Mouse (Mus musculus) limb, embryonic 13.5 days (tissue): ENCODE data around the gene Nav2. TPM values are rescaled to one million over a fixed set of nuclear protein-coding genes. Genes with fewer than 3 reads are reported as not detected.
A peak's percentile ranks its signal among the peaks of the same experiment; 100 is the strongest.

Source experiments
- ATAC-seq: fragments of 200-750 bp; cut with Nextera tagmentation; 2 replicates; pipeline ENCODE4 v1.8.0; 2017; ENCODE audit warnings: low read depth, moderate number of reproducible peaks, moderate TSS enrichment; ENCODE audit not compliant: low FRiP score
- H3K27ac ChIP-seq: fragments of 300-500 bp; sonication (generic); 2 replicates; pipeline ENCODE4 v1.5.1; 2015; ENCODE audit warnings: inconsistent platforms, mild to moderate bottlenecking, moderate library complexity
- H3K27me3 ChIP-seq: fragments of 300-500 bp; sonication (generic); 2 replicates; pipeline ENCODE4 v1.6.1; 2015; ENCODE audit warnings: mild to moderate bottlenecking, inconsistent platforms
- H3K36me3 ChIP-seq: fragments of 300-500 bp; sonication (generic); 2 replicates; pipeline ENCODE4 v1.6.1; 2015; ENCODE audit warnings: inconsistent platforms, mild to moderate bottlenecking, moderate library complexity
- H3K4me1 ChIP-seq: fragments of 300-500 bp; sonication (generic); 2 replicates; pipeline ENCODE4 v1.6.1; 2015; ENCODE audit warnings: inconsistent platforms
- H3K4me2 ChIP-seq: fragments of 300-500 bp; sonication (generic); replicated peaks from 2 replicates; pipeline ENCODE4 v1.6.1; 2015; ENCODE audit warnings: inconsistent platforms, mild to moderate bottlenecking, moderate library complexity
- H3K4me3 ChIP-seq: fragments of 300-500 bp; sonication (generic); 2 replicates; pipeline ENCODE4 v1.5.1; 2015; ENCODE audit warnings: moderate library complexity, mild to moderate bottlenecking, inconsistent platforms
- H3K9ac ChIP-seq: fragments of 300-500 bp; sonication (generic); 2 replicates; pipeline ENCODE4 v1.6.1; 2015; ENCODE audit warnings: mild to moderate bottlenecking, inconsistent platforms
- H3K9me3 ChIP-seq: fragments of 300-500 bp; sonication (generic); 2 replicates; pipeline ENCODE4 v1.6.1; 2016; ENCODE audit warnings: inconsistent platforms
- WGBS: fragments of 180-500 bp; shearing (Covaris S2); methylation state at CpG from one replicate; pipeline ENCODE4 v1.1.7; 2015; 5-methylcytosine and 5-hydroxymethylcytosine counted together
- polyA plus RNA-seq: library from polyadenylated mRNA; unstranded; fragments of >200 nt; fragmentation: Nextera tagmentation; extraction: Ambion mirVana; gene quantifications from 2 replicates; pipeline ENCODE4 v1.2.1, GENCODE M21; 2015

Gene Nav2
- polyA plus RNA-seq, 1 experiment from 2014 or later, result 17.4 TPM

DNA sequence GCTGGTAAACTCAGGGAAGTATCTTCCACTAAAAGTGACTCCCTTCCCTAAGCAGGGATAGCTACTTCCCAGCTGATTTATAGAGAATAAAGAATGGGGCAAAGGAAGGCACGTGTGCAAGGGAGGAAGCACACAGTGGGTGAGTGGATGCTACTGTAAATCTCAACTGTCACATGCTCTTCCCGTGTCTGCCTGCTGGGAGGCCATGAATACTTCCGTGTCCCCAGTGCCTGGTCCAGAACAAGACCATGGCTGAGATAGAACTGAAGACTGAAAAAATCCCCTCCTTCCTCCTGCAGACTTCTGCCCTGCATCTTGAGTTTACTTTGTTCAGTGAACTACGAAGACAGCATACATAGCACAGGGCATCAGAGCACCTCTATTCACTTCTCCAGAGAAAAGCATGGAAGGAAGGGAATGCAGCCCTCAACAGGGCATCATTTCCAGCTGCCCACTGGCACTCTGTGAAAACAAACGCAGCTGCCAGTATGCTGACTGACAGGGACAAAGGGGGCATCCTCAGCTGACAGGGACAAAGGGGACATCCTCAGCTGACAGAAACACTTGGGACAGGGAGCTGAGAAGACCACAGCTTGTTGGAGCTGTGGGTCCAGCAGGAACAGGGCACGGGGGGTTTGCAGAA lies 138.0 kb downstream of the Nav2 start:
- Histone ChIP-seq H3K27ac (no peak overlapping the region), H3K4me3 (no peak overlapping the region), H3K9ac (0 out of 2 replicates have a peak overlapping the region, but pooled peaks have one; percentile 5), H3K4me2 (no peak overlapping the region), H3K9me3 (no peaks in the 10 kb centered on the region), H3K36me3 (no peaks in the 10 kb centered on the region), H3K4me1 (peaks cover 30% of the 10 kb centered on the region), H3K27me3 (peaks cover 23% of the 10 kb centered on the region)
- no peak for ATAC-seq
- 59% methylated on average over 6 of the region's 6 CpGs for WGBS

DNA sequence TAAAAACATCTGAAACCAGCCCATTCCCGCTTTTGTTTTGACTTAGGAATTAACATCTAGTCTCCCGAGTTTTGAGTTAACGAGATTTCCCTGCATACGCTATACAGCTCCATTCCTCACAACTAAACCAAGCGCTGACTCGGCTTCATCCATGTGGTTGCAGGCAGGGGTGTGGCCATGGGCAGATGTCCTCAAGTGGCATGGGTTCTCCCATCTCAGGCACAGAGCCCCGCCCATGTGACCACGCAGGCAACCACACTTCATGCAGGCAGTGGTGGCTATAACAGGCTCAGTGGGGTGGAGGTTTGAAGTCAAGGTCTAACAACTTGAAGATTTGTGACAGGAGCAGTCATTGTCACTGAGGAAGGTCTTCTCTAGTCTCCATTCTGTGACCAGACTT lies 138.8 kb downstream of the Nav2 start:
- H3K9me3 ChIP-seq, result no peaks in the 10 kb centered on the region
- H3K36me3 ChIP-seq, result no peaks in the 10 kb centered on the region
- peaks cover 30% of the 10 kb centered on the region for H3K4me1 ChIP-seq
- H3K4me2 ChIP-seq, result no peak overlapping the region
- peak; percentile 46 for ATAC-seq
- H3K27me3 ChIP-seq, result peaks cover 23% of the 10 kb centered on the region
- WGBS, result 48% methylated on average over 8 of the region's 8 CpGs
- H3K9ac ChIP-seq, result no peak overlapping the region
- H3K4me3 ChIP-seq, result no peak overlapping the region
- no peak overlapping the region for H3K27ac ChIP-seq

DNA sequence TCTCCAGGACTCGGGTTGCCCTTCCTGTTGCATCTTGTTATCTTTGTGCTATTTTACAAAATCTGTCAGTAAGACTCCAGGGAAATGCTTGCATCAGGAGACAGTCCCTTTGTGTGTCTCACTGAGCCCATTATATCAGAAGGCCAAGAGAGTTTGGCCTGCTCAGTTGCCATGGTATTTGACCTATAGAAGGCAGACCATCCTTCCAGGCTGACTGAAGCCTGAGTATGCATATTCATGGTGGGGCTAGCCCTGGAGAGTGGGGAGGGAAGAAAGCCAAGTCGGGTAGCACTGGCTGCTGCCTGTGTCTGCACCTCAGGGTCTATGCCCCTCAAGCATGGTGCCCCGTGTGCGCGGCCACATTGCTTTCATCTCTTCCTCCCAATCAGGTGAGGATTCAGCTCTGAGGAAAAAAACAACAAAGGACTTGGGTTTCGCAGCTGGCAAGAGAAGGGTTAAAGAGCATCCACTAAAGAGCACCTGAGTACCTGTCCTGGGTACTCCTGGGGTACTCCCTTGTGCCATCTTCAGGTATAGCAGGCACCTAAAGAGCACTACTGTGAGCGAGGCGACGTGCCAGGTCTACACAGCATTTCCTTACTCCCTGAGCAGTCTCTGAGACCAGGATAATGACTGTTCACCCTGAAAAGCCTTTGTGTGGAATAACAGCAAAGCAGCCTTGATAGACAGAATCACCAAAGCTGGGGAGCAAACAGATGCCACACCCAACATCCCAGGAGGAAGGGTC lies 144.5 kb downstream of the Nav2 start:
- Histone ChIP-seq H3K4me1 (peaks cover 10% of the 10 kb centered on the region), H3K9ac (no peak overlapping the region), H3K9me3 (no peaks in the 10 kb centered on the region), H3K36me3 (no peaks in the 10 kb centered on the region), H3K4me2 (no peak overlapping the region), H3K4me3 (no peak overlapping the region), H3K27ac (no peak overlapping the region), H3K27me3 (peaks cover 14% of the 10 kb centered on the region; the same call in 1 of the 2 replicates)
- ATAC-seq, result no peak
- 87% methylated on average over 9 of the region's 9 CpGs for WGBS

DNA sequence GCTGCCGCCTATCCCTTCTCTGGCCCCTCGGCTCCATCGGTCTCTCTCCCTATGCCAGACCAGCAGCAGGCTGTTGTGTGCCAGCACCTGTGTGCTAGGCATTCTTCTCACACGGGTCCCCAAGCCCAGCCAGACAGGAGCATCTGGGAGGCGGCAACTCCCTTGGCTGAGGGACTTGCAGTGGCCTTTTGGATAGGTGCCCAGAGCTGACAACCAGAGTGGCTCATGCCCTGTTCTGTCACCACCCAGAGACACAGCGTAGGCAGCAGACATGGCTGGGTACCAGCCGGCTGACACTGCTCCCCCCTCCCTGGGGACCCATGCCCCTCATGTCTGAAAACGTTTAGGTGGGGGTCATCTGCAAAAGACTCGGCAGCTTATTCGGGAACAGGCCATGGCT lies 146.8 kb downstream of the Nav2 start:
- WGBS, result 84% methylated on average over 10 of the region's 10 CpGs
- H3K4me3 ChIP-seq, result no peak overlapping the region
- no peak overlapping the region for H3K4me2 ChIP-seq
- no peaks in the 10 kb centered on the region for H3K9me3 ChIP-seq
- no peaks in the 10 kb centered on the region for H3K36me3 ChIP-seq
- no peak overlapping the region for H3K27ac ChIP-seq
- peaks cover 9% of the 10 kb centered on the region for H3K4me1 ChIP-seq
- H3K9ac ChIP-seq, result no peak overlapping the region
- ATAC-seq, result no peak
- peaks cover 14% of the 10 kb centered on the region; the same call in 1 of the 2 replicates for H3K27me3 ChIP-seq

DNA sequence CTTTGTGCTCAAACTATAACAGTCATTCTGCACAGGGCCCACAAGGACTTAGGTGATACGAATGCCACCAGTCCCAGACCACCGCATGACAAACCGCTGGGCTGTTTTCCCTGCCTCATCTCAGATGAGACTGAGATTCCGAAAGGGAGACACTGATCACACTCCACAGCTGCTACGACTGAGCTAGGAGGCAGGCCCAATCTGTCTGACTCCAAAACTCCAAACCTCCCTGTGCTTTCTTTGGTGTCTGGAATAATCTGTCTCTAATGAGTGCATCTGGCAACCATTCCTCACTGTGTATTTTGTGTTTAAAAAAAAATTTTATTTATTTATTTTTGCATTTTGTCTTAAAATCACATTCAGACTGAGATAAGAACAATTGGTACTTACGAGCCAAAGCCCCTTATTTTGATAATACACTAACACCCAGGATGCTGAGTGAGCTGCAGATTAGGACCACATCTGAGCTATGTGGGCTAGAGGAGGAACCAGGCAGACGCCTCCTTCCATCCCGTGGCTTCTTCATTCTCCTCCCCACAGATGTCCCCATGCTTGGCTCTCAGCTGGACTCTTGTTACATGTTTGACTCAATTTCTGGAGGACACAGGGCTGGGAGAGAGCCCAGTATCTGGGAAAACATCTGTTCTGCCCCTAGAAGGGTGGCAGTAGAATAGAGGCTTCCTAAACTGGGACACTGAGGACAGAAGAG lies 149.9 kb downstream of the Nav2 start:
- H3K36me3 ChIP-seq, result no peaks in the 10 kb centered on the region
- no peak overlapping the region for H3K9ac ChIP-seq
- H3K27ac ChIP-seq, result no peak overlapping the region
- no peak overlapping the region for H3K4me2 ChIP-seq
- no peak for ATAC-seq
- WGBS, result 74% methylated on average over 8 of the region's 8 CpGs
- peaks cover 9% of the 10 kb centered on the region for H3K4me1 ChIP-seq
- H3K9me3 ChIP-seq, result no peaks in the 10 kb centered on the region
- peaks cover 4% of the 10 kb centered on the region; the same call in 1 of the 2 replicates for H3K27me3 ChIP-seq
- H3K4me3 ChIP-seq, result no peak overlapping the region

DNA sequence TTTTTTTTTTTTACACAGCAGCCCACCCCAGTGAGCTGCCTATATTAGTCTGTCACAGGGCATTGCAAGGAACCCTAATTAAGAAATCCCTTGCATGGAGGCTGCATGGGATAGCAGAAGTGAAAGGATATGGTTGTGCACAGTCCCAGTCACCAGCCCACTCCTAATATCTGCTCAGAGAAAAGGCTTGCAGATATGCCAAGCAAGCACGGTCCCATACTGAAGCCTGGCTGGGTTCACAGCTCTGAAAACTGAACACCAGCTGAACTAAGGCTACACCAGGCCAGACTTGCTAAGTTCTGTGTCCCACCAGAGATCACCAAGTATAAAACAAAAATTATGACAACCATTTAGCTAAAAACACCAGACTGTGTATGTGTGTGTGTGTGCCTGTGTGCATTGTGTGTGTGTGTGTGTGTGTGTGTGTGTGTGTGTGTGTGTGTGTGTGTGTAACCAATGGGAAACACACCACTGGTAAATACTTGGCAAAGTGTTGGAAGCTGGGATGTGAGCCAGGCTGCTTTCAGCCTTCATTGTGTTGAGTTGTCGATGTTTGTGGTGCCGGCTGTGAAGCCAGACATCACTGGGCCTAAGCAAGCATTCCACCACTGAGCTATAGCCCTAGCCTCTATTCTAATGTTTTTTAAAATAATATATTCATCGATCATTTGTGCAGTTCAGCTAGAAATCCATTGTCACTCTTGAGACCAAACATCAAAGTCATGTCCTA lies 156.4 kb downstream of the Nav2 start:
- no peak for ATAC-seq

DNA sequence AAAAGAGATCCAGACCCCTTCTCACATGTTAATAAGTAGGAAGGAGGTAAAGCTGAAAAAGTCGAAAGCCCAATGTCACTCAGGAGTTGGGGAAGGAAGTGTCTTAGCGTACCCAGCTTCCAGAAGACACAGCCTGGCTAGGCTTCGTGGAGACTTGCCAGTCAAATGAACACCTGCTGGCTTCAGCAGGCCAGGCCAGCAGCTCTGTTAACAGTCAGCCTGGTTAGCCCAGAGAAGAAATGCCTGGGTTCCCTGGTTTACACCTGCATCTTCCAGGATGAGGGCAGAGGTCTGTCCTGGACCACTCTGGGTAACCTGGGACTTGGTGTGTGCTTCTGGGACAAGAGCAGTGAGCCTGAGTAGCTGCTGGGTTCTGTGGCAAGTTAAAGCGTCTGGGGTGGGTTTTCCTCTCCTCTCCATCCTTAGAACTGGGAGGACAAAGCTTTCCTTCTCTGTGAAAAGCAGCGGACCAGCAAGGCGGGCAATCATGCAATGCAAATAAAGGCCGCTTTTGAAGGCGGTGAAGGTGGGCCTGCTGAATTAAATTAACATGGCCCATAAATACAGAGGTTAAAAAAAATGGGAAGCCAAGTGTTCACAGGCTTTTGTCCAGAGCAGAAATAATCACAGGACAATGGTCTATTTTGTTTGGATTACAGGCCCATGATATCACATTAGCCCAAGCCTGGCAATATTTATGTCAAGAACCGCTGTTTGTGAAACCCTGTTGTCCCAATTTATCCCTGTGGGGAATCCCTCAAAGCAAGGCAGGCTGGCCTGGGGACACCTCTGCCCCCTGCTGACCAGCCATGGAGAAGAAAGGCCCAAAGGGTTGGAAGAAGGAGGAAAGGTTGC lies 157.3 kb downstream of the Nav2 start:
- no peak overlapping the region for H3K4me2 ChIP-seq

More for the DNA sequence above, 156.4 kb downstream of the Nav2 start:
- H3K36me3 ChIP-seq, result no peaks in the 10 kb centered on the region
- no peak overlapping the region for H3K4me3 ChIP-seq
- 73% methylated on average over 4 of the region's 4 CpGs for WGBS
- H3K9me3 ChIP-seq, result no peaks in the 10 kb centered on the region
- H3K4me1 ChIP-seq, result peaks cover 10% of the 10 kb centered on the region; the same call in 1 of the 2 replicates
- H3K27me3 ChIP-seq, result no peaks in the 10 kb centered on the region
- H3K4me2 ChIP-seq, result no peak overlapping the region
- H3K9ac ChIP-seq, result no peak overlapping the region
- H3K27ac ChIP-seq, result no peak overlapping the region

DNA sequence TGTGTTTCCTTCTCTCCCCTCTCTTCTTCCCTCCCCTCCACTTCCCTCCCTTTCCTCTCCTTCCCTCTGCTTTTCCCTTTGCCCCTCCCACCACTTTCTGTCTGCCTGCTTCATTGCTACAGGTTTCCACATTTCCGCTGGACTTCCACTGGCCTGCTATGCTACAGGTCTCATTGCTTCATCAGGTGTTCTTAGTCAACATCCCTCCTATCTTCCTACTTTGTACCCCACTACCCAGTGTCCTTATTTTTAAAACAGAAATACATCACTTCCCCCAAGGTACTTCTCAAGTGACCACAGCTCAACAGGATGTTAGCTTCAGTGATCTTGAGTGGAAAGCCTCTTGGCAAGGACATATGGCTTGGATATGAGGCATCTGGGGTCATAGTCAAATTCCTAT lies 158.3 kb downstream of the Nav2 start:
- Histone ChIP-seq H3K27ac (no peak overlapping the region), H3K4me3 (no peak overlapping the region), H3K4me2 (no peak overlapping the region), H3K36me3 (no peaks in the 10 kb centered on the region), H3K9ac (no peak overlapping the region), H3K27me3 (peaks cover 9% of the 10 kb centered on the region; the same call in 1 of the 2 replicates), H3K4me1 (peaks cover 10% of the 10 kb centered on the region; the same call in 1 of the 2 replicates), H3K9me3 (no peaks in the 10 kb centered on the region)
- ATAC-seq, result no peak
- 90% methylated on average over 1 of the region's 1 CpGs for whole genome bisulfite sequencing

More for the DNA sequence above, 157.3 kb downstream of the Nav2 start:
- no peak overlapping the region for H3K4me3 ChIP-seq
- peaks cover 10% of the 10 kb centered on the region; the same call in 1 of the 2 replicates for H3K4me1 ChIP-seq
- peaks cover under 1% of the 10 kb centered on the region; the same call in 1 of the 2 replicates for H3K27me3 ChIP-seq
- no peak overlapping the region for H3K9ac ChIP-seq
- H3K9me3 ChIP-seq, result no peaks in the 10 kb centered on the region
- no peaks in the 10 kb centered on the region for H3K36me3 ChIP-seq
- 49% methylated on average over 9 of the region's 9 CpGs for WGBS
- no peak overlapping the region for H3K27ac ChIP-seq
- no peak for ATAC-seq

DNA sequence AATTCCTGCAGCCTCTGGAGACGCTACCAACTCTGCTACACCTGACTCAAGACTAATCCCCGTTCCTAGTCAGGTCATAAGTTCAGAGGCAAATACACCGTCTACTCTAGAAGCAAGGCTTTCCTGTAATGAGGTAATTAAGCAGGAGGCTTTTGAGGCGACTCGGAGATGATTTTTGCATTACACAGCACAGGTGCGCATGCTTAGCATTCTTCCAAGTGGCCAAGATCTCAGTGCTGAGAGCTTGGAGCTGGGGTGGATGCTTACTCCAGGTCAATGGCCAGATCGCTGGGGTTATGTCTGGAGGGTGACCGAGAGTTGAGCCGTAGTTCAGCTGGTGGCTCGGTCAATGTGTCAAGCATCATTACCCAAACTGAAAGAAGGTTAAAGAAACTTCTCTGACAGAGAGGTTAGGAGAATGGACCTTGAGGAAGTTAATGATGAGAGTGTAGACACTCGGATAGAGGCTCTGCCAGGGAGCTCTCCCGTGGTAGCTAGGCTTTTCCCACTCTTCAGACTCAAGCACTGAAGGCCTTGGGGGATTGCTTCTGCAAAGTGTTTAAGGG lies 161.0 kb downstream of the Nav2 start:
- Histone ChIP-seq H3K9ac (no peak overlapping the region), H3K9me3 (no peaks in the 10 kb centered on the region), H3K36me3 (no peaks in the 10 kb centered on the region), H3K27ac (no peak overlapping the region), H3K27me3 (peaks cover 9% of the 10 kb centered on the region; the same call in 1 of the 2 replicates), H3K4me2 (no peak overlapping the region), H3K4me3 (no peak overlapping the region), H3K4me1 (peaks cover 10% of the 10 kb centered on the region; the same call in 1 of the 2 replicates)
- no peak for ATAC-seq
- WGBS, result 56% methylated on average over 12 of the region's 12 CpGs

DNA sequence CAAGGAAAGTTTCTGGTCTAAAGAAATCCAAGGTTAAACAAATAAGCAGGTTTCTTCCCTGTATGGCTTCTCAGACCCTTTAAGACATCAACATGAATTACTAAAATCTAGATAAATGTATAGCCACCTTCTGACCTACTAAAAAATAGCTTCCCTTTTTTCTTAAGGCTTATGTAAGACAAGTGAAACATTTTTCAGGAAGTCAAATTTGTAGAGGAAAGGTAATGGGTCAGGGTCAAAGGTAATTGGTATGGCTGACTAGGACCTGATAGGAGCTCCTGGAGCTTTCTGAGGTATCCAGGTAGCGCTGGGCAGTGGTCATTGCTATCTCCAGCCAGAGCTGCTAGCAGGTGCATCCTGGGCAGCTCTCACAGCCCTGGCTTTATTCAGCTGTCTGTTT lies 162.1 kb downstream of the Nav2 start:
- no peaks in the 10 kb centered on the region for H3K9me3 ChIP-seq

More for the DNA sequence above, 162.1 kb downstream of the Nav2 start:
- no peak overlapping the region for H3K27ac ChIP-seq
- 55% methylated on average over 1 of the region's 1 CpGs for WGBS
- no peaks in the 10 kb centered on the region for H3K36me3 ChIP-seq
- no peak overlapping the region for H3K9ac ChIP-seq
- no peak overlapping the region for H3K4me3 ChIP-seq
- no peak overlapping the region for H3K4me2 ChIP-seq
- peaks cover 7% of the 10 kb centered on the region; the same call in 1 of the 2 replicates for H3K4me1 ChIP-seq
- H3K27me3 ChIP-seq, result peaks cover 9% of the 10 kb centered on the region; the same call in 1 of the 2 replicates
- no peak for ATAC-seq
